Mouse (Mus musculus) adrenal gland, postnatal 14 days (tissue): Measurements from ENCODE around the gene Litaf. TPM values are rescaled to one million over a fixed set of nuclear protein-coding genes. Genes with fewer than 3 reads are reported as not detected.

Source experiments
- DNase-seq: peaks from one replicate; pipeline ENCODE4 v3.0.0; 2021; ENCODE audit warnings: mixed read lengths
- total RNA-seq: library from RNA; stranded (reverse); gene quantifications from 2 replicates; pipeline ENCODE4 v1.2.3, GENCODE M21; 2021

Litaf gene
- total RNA-seq, 1 experiment from 2014 or later, result 47.5 TPM

- no peak for DNase-seq
These were observed 108.8 kb downstream of the Litaf start for GRCm38 (mm10) chr16:10956938-10957685.

GRCm38 (mm10) chr16:10955078-10955477 lies 110.9 kb downstream of the Litaf start:
- no peak for DNase-seq

GRCm38 (mm10) chr16:10952881-10953280 lies 113.1 kb downstream of the Litaf start:
- no peak for DNase-seq

- DNase-seq, result no peak
These were observed 113.9 kb downstream of the Litaf start for GRCm38 (mm10) chr16:10952071-10952470.

GRCm38 (mm10) chr16:10951581-10951980 lies 114.4 kb downstream of the Litaf start:
- peak; percentile 89 for DNase-seq

- DNase-seq, result peak; percentile 17
These were observed 115.4 kb downstream of the Litaf start for GRCm38 (mm10) chr16:10950539-10950938.

GRCm38 (mm10) chr16:10947724-10948123 lies 118.2 kb downstream of the Litaf start:
- DNase-seq, result no peak

GRCm38 (mm10) chr16:10945381-10946127 lies 120.4 kb downstream of the Litaf start:
- DNase-seq, result peak; percentile 74

- DNase-seq, result peak; percentile 18
These were observed 121.4 kb downstream of the Litaf start for GRCm38 (mm10) chr16:10944545-10944944.

GRCm38 (mm10) chr16:10943257-10943656 lies 122.7 kb downstream of the Litaf start:
- no peak for DNase-seq

- no peak for DNase-seq
These were observed 125.3 kb downstream of the Litaf start for GRCm38 (mm10) chr16:10940661-10941060.

- DNase-seq, result no peak
These were observed 126.0 kb downstream of the Litaf start for GRCm38 (mm10) chr16:10939932-10940331.

- no peak for DNase-seq
These were observed 128.5 kb downstream of the Litaf start for GRCm38 (mm10) chr16:10937497-10937896.

- no peak for DNase-seq
These were observed 129.1 kb downstream of the Litaf start for GRCm38 (mm10) chr16:10936700-10937319.

- no peak for DNase-seq
These were observed 131.9 kb downstream of the Litaf start for GRCm38 (mm10) chr16:10934047-10934446.

GRCm38 (mm10) chr16:10933372-10933771 lies 132.6 kb downstream of the Litaf start:
- DNase-seq, result peak; percentile 45

- no peak for DNase-seq
These were observed 138.9 kb downstream of the Litaf start for GRCm38 (mm10) chr16:10927026-10927425.

- DNase-seq, result peak; percentile 80
These were observed 140.3 kb downstream of the Litaf start for GRCm38 (mm10) chr16:10925591-10926180.

- DNase-seq, result no peak
These were observed 142.4 kb downstream of the Litaf start for GRCm38 (mm10) chr16:10923561-10923960.

GRCm38 (mm10) chr16:10919856-10920255 lies 146.1 kb downstream of the Litaf start:
- DNase-seq, result peak; percentile 44

- no peak for DNase-seq
These were observed 149.7 kb downstream of the Litaf start for GRCm38 (mm10) chr16:10916271-10916670.

- no peak for DNase-seq
These were observed 150.9 kb downstream of the Litaf start for GRCm38 (mm10) chr16:10915066-10915465.

GRCm38 (mm10) chr16:10911061-10911460 lies 154.9 kb downstream of the Litaf start:
- no peak for DNase-seq
